Mouse (Mus musculus) lung, postnatal 0 days (tissue): ENCODE data around the gene Nabp2. TPM values are rescaled to one million over a fixed set of nuclear protein-coding genes. Genes with fewer than 3 reads are reported as not detected.

ENCODE experiments used
- ATAC-seq: fragments of 200-750 bp; cut with Nextera tagmentation; 2 replicates; pipeline ENCODE4 v1.8.0; 2017; ENCODE audit warnings: moderate library complexity
- DNase-seq: peaks from one replicate; pipeline ENCODE4 v3.0.0-alpha.2; 2016; ENCODE audit warnings: low spot score
- H3K27ac ChIP-seq: fragments of 300-500 bp; sonication (generic); 2 replicates; pipeline ENCODE4 v1.5.1; 2014; ENCODE audit warnings: antibody characterized with exemption, mild to moderate bottlenecking, low read length, mixed read lengths
- H3K27me3 ChIP-seq: fragments of 300-500 bp; sonication (generic); replicated peaks from 2 replicates; pipeline ENCODE4 v1.6.1; 2014; ENCODE audit warnings: low read length, mixed read lengths; ENCODE audit not compliant: insufficient read depth
- H3K36me3 ChIP-seq: fragments of 300-500 bp; sonication (generic); 2 replicates; pipeline ENCODE4 v1.6.1; 2014; ENCODE audit warnings: low read length, mixed read lengths; ENCODE audit not compliant: insufficient read depth
- H3K4me1 ChIP-seq: fragments of 300-500 bp; sonication (generic); 2 replicates; pipeline ENCODE4 v1.6.1; 2014; ENCODE audit warnings: antibody characterized with exemption, low read depth, low read length, mixed read lengths; ENCODE audit not compliant: insufficient read depth
- H3K4me2 ChIP-seq: fragments of 300-500 bp; sonication (generic); replicated peaks from 2 replicates; pipeline ENCODE4 v1.6.1; 2014; ENCODE audit warnings: low read depth, mild to moderate bottlenecking, low read length, moderate library complexity, mixed read lengths
- H3K4me3 ChIP-seq: fragments of 300-500 bp; sonication (generic); 2 replicates; pipeline ENCODE4 v1.5.1; 2014; ENCODE audit warnings: low read depth, low read length
- H3K9ac ChIP-seq: fragments of 300-500 bp; sonication (generic); replicated peaks from 2 replicates; pipeline ENCODE4 v1.6.1; 2014; ENCODE audit warnings: low read depth, mild to moderate bottlenecking
- H3K9me3 ChIP-seq: fragments of 300-500 bp; sonication (generic); 2 replicates; pipeline ENCODE4 v1.6.1; 2016; ENCODE audit warnings: low read length, mixed read lengths
- CTCF ChIP-seq: IDR thresholded peaks from 2 replicates; pipeline ENCODE4 v1.5.1; 2016; ENCODE audit warnings: antibody characterized with exemption, mild to moderate bottlenecking
- EP300 ChIP-seq: IDR thresholded peaks from 2 replicates; pipeline ENCODE4 v1.6.1; 2016; ENCODE audit warnings: antibody characterized with exemption, mild to moderate bottlenecking, control low read depth
- WGBS: fragments of 180-500 bp; shearing (Covaris S2); extraction: QIAGEN DNeasy Blood & Tissue Kit; methylation state at CpG from one replicate; pipeline ENCODE4 v1.1.7; 2014; 5-methylcytosine and 5-hydroxymethylcytosine counted together
- polyA plus RNA-seq: library from polyadenylated mRNA; unstranded; fragments of >200 nt; fragmentation: Nextera tagmentation; extraction: Ambion mirVana; gene quantifications from 2 replicates; pipeline ENCODE4 v1.2.1, GENCODE M21; 2015

Nabp2 gene
- polyA plus RNA-seq, 1 experiment from 2014 or later = 54.7 TPM

DNA sequence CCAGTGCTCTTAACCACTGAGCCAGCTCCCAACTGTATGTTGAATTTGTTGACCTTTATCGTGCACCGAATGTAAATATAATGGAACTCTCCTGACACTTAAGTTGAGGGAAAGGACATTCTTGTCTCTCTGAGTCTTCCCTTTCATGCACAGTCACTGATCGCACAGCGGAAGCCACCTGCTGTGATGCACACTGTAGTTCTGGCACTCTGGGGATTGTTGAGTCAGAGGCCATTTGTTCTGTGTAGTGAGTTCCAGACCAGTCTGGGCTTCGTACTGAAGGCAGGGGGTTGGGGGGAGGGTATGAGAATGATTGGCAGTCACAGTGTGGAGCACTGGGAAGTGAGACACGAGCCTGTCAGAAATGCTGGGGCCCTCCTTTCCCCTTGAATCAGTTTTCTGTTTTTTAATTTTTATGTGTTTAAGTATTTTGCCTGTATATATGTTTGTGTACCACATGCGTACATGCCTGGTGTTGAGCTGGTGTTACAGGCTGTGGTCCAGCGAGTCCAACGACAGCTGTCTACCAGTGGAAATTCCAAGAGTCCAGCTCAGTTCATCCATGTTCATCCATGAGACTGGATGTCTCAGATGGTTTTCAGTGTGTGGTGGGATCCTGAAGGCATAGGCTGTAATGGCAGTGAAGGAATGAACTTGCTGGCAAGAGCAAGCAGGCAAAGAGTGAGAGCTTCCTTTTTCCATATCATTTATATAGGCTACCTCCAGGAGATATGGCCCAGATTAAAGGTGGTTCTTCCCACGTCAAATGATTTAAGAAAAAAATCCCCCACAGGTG is 30.2 kb upstream of the Nabp2 start:
- no peaks in the 10 kb centered on the region for H3K27me3 ChIP-seq
- ATAC-seq (no peak), DNase-seq (no peak)
- H3K9ac ChIP-seq = no peak overlapping the region
- H3K4me3 ChIP-seq = no peak overlapping the region
- TF ChIP-seq CTCF = no peak
- no peak for TF ChIP-seq EP300
- no peak overlapping the region for H3K4me2 ChIP-seq
- H3K36me3 ChIP-seq = 0 out of 2 replicates have a peak, but pooled peaks cover 14% of the 10 kb centered on the region
- no peaks in the 10 kb centered on the region for H3K4me1 ChIP-seq
- H3K27ac ChIP-seq = no peak overlapping the region
- H3K9me3 ChIP-seq = no peaks in the 10 kb centered on the region
- 85% methylated on average over 10 of the region's 10 CpGs for whole genome bisulfite sequencing

- 48% methylated on average over 10 of the region's 10 CpGs for WGBS
- Histone ChIP-seq H3K4me2 (no peak overlapping the region), H3K27me3 (no peaks in the 10 kb centered on the region), H3K9ac (no peak overlapping the region), H3K9me3 (no peaks in the 10 kb centered on the region), H3K27ac (no peak overlapping the region), H3K4me3 (no peak overlapping the region), H3K4me1 (no peaks in the 10 kb centered on the region; the same call in 1 of the 2 replicates), H3K36me3 (0 out of 2 replicates have a peak, but pooled peaks cover 20% of the 10 kb centered on the region)
- peak; percentile 69 for TF ChIP-seq CTCF
- TF ChIP-seq EP300 = no peak
- DNase-seq (peak; percentile 46), ATAC-seq (peak; percentile 35; the same call in 1 of the 2 replicates)
Observed at GRCm38 (mm10) chr10:128440407-128440806, 29.1 kb upstream of the Nabp2 start.

GRCm38 (mm10) chr10:128438675-128439279 is 27.5 kb upstream of the Nabp2 start:
- DNase-seq (peak; percentile 33), ATAC-seq (peak; percentile 48)
- 46% methylated on average over 10 of the region's 10 CpGs for WGBS
- Histone ChIP-seq H3K9me3 (no peaks in the 10 kb centered on the region), H3K36me3 (0 out of 2 replicates have a peak, but pooled peaks cover 20% of the 10 kb centered on the region), H3K9ac (no peak overlapping the region), H3K4me1 (no peaks in the 10 kb centered on the region; the same call in 1 of the 2 replicates), H3K4me3 (no peak overlapping the region), H3K4me2 (no peak overlapping the region), H3K27me3 (no peaks in the 10 kb centered on the region), H3K27ac (no peak overlapping the region)
- no peak for TF ChIP-seq EP300
- TF ChIP-seq CTCF = no peak

GRCm38 (mm10) chr10:128436376-128436775 is 25.1 kb upstream of the Nabp2 start:
- 0 out of 2 replicates have a peak, but pooled peaks cover 18% of the 10 kb centered on the region for H3K36me3 ChIP-seq

GRCm38 (mm10) chr10:128435873-128436272 is 24.6 kb upstream of the Nabp2 start:
- H3K27ac ChIP-seq = no peak overlapping the region
- no peaks in the 10 kb centered on the region for H3K9me3 ChIP-seq
- DNase-seq = no peak
- H3K4me2 ChIP-seq = no peak overlapping the region
- WGBS = 68% methylated on average over 5 of the region's 5 CpGs
- no peak for ATAC-seq
- no peak overlapping the region for H3K4me3 ChIP-seq
- 0 out of 2 replicates have a peak, but pooled peaks cover 18% of the 10 kb centered on the region for H3K36me3 ChIP-seq
- no peak overlapping the region for H3K9ac ChIP-seq
- TF ChIP-seq EP300 = no peak
- TF ChIP-seq CTCF = no peak
- no peaks in the 10 kb centered on the region for H3K27me3 ChIP-seq
- H3K4me1 ChIP-seq = no peaks in the 10 kb centered on the region; the same call in 1 of the 2 replicates

More at GRCm38 (mm10) chr10:128436376-128436775, 25.1 kb upstream of the Nabp2 start:
- Histone ChIP-seq H3K27me3 (no peaks in the 10 kb centered on the region), H3K9ac (no peak overlapping the region), H3K4me1 (no peaks in the 10 kb centered on the region; the same call in 1 of the 2 replicates), H3K4me3 (no peak overlapping the region), H3K9me3 (no peaks in the 10 kb centered on the region), H3K4me2 (no peak overlapping the region), H3K27ac (no peak overlapping the region)
- DNase-seq = no peak
- ATAC-seq = no peak
- 91% methylated on average over 8 of the region's 8 CpGs for WGBS
- no peak for TF ChIP-seq EP300
- no peak for TF ChIP-seq CTCF

DNA sequence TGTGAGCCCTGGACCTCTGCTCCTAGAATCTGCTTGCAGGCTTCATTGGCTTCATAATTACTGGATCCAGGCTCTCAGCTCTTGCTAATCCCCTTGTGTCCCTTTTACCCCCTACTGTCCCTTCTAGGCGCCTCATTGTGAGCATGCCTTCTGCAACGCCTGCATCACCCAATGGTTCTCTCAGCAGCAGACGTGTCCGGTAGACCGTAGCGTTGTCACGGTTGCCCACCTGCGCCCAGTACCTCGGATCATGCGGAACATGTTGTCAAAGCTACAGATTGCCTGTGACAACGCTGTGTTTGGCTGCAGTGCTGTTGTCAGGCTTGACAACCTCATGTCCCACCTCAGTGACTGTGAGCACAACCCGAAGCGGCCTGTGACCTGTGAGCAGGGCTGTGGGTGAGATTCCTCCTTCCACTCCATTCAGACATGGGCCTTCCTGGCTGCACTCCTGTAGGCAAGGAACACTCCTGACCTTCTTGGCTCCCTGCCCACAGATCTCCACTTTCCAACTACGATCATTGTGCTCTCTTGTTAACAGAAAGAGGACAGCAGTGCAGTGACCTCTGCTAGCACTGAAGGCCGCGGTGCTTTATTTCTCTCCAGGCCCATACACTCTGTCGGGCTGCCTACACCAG is 24.0 kb upstream of the Nabp2 start:
- Histone ChIP-seq H3K4me3 (no peak overlapping the region), H3K4me2 (no peak overlapping the region), H3K9ac (no peak overlapping the region), H3K4me1 (no peaks in the 10 kb centered on the region; the same call in 1 of the 2 replicates), H3K27ac (no peak overlapping the region), H3K27me3 (no peaks in the 10 kb centered on the region), H3K36me3 (0 out of 2 replicates have a peak, but pooled peaks cover 19% of the 10 kb centered on the region), H3K9me3 (no peaks in the 10 kb centered on the region)
- no peak for TF ChIP-seq EP300
- TF ChIP-seq CTCF = no peak
- peak; percentile 49 for DNase-seq
- ATAC-seq = no peak; the same call in 1 of the 2 replicates
- 79% methylated on average over 17 of the region's 17 CpGs for WGBS
